Mouse (Mus musculus): Measurements from ENCODE around the gene 1810055G02Rik. TPM values are rescaled to one million over a fixed set of nuclear protein-coding genes. Genes with fewer than 3 reads are reported as not detected.

The 1810055G02Rik gene
- polyA plus RNA-seq, 1 experiment from 2014 or later: 39.9 TPM

DNA sequence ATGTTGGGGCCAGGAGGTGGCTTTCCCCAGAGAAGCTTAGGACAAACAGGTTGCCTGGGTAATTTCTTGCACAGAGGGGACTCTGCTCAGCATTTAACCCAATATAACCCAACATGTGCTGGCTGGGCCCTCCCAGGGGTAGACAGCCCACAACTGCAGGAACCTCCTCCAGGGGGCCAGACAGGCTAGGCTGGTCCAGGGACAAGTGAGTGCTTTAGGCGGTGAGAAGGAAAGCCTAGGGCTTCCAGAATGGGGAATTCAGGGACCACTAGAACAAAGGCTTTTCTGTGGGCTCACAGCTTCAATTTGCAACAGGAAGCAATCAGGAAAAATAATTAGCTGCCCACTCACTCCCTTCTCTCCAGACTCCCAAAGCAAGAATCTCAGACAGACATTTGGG lies 23.7 kb upstream of the 1810055G02Rik start:
- no peaks in the 10 kb centered on the region for H3K36me3 ChIP-seq
- peak overlapping the region; percentile 94 for H3K4me2 ChIP-seq (replicated peaks)
- peak overlapping the region; percentile 86 for H3K27ac ChIP-seq
- 18% methylated on average over 1 of the region's 1 CpGs for WGBS
- H3K4me1 ChIP-seq (replicated peaks): peaks cover 56% of the 10 kb centered on the region
- no peak for ATAC-seq
- H3K9me3 ChIP-seq: no peaks in the 10 kb centered on the region
- H3K27me3 ChIP-seq (replicated peaks): no peaks in the 10 kb centered on the region
- peak overlapping the region; percentile 94 for H3K9ac ChIP-seq
- H3K4me3 ChIP-seq (replicated peaks): peak overlapping the region; percentile 96

GRCm38 (mm10) chr19:3684957-3685580 lies 23.0 kb upstream of the 1810055G02Rik start:
- H3K4me1 ChIP-seq (replicated peaks): peaks cover 51% of the 10 kb centered on the region
- ATAC-seq: peak; percentile 14
- 5% methylated on average over 11 of the region's 11 CpGs for WGBS

GRCm38 (mm10) chr19:3685611-3686214 lies 22.4 kb upstream of the 1810055G02Rik start:
- H3K9me3 ChIP-seq: no peaks in the 10 kb centered on the region
- peak overlapping the region; percentile 94 for H3K9ac ChIP-seq
- no peaks in the 10 kb centered on the region for H3K36me3 ChIP-seq
- peak overlapping the region; percentile 96 for H3K4me3 ChIP-seq (replicated peaks)
- H3K4me1 ChIP-seq (replicated peaks): peaks cover 47% of the 10 kb centered on the region
- peak overlapping the region; percentile 86 for H3K27ac ChIP-seq
- H3K4me2 ChIP-seq (replicated peaks): peak overlapping the region; percentile 94
- WGBS: under 1% methylated on average over 40 of the region's 45 CpGs
- H3K27me3 ChIP-seq (replicated peaks): no peaks in the 10 kb centered on the region
- peak; percentile 64 for ATAC-seq

More at GRCm38 (mm10) chr19:3684957-3685580, 23.0 kb upstream of the 1810055G02Rik start:
- Histone ChIP-seq H3K4me2 (replicated peaks) (peak overlapping the region; percentile 94), H3K36me3 (no peaks in the 10 kb centered on the region), H3K4me3 (replicated peaks) (peak overlapping the region; percentile 96), H3K9me3 (no peaks in the 10 kb centered on the region), H3K27ac (peak overlapping the region; percentile 86), H3K27me3 (replicated peaks) (no peaks in the 10 kb centered on the region), H3K9ac (peak overlapping the region; percentile 94)

- no peaks in the 10 kb centered on the region for H3K9me3 ChIP-seq
- ATAC-seq: peak; percentile 76
- peak within 1 kb of the TSS; percentile 94 for H3K4me2 ChIP-seq (replicated peaks)
- WGBS: under 1% methylated on average over 69 of the region's 83 CpGs
- H3K27me3 ChIP-seq (replicated peaks): no peaks in the 10 kb centered on the region
- H3K9ac ChIP-seq: peak within 1 kb of the TSS; percentile 94
- H3K4me3 ChIP-seq (replicated peaks): peak within 1 kb of the TSS; percentile 96
- peaks cover 40% of the 10 kb centered on the region for H3K4me1 ChIP-seq (replicated peaks)
- no peaks in the 10 kb centered on the region for H3K36me3 ChIP-seq
- peak within 1 kb of the TSS; percentile 86 for H3K27ac ChIP-seq
These were observed 21.7 kb upstream of the 1810055G02Rik start, which contains the start of gene Lrp5 for GRCm38 (mm10) chr19:3686215-3686894. Gene Lrp5 (minus strand): TSS chr19:3686564.

DNA sequence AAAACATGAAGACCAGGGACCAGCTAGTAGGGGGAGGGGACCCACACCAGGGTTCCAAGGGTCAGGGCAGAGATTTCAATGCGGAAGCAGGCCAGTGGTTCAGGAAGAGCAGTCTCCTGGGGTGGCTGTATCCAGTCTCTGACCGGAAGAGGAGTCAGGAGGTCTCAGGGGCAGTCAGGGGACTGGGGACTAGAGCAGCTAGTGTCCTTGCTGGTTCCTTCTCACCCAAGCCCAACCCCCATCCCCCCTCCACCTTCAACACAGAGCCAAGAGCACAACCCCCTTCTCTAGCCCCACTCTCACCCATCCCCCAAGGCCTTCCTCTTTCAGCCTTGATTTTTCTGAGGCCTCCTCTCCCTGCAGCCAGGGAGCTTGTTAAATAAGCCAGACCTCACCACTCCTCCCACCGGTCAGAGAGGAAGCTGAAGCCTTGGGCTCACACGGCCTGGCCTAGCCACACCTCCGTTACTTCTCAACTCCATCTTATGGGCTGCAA lies 20.4 kb upstream of the 1810055G02Rik start:
- H3K4me2 ChIP-seq (replicated peaks): no peak overlapping the region
- H3K27ac ChIP-seq: 0 out of 2 replicates have a peak overlapping the region, but pooled peaks have one; percentile 5
- 31% methylated on average over 5 of the region's 5 CpGs for WGBS

GRCm38 (mm10) chr19:3691337-3691736 lies 16.8 kb upstream of the 1810055G02Rik start:
- no peaks in the 10 kb centered on the region for H3K27me3 ChIP-seq (replicated peaks)
- peaks cover 14% of the 10 kb centered on the region for H3K4me1 ChIP-seq (replicated peaks)
- no peaks in the 10 kb centered on the region for H3K36me3 ChIP-seq
- 91% methylated on average over 5 of the region's 5 CpGs for WGBS
- H3K9ac ChIP-seq: no peak overlapping the region
- ATAC-seq: no peak
- no peak overlapping the region for H3K4me2 ChIP-seq (replicated peaks)
- H3K9me3 ChIP-seq: no peaks in the 10 kb centered on the region
- no peak overlapping the region for H3K4me3 ChIP-seq (replicated peaks)
- H3K27ac ChIP-seq: no peak overlapping the region

More for the DNA sequence above, 20.4 kb upstream of the 1810055G02Rik start:
- no peaks in the 10 kb centered on the region for H3K36me3 ChIP-seq
- H3K4me1 ChIP-seq (replicated peaks): peaks cover 28% of the 10 kb centered on the region
- H3K9ac ChIP-seq: no peak overlapping the region
- no peak overlapping the region for H3K4me3 ChIP-seq (replicated peaks)
- H3K27me3 ChIP-seq (replicated peaks): no peaks in the 10 kb centered on the region
- no peaks in the 10 kb centered on the region for H3K9me3 ChIP-seq
- no peak; the same call in 1 of the 2 replicates for ATAC-seq

GRCm38 (mm10) chr19:3692414-3693145 lies 15.5 kb upstream of the 1810055G02Rik start:
- H3K9ac ChIP-seq: no peak overlapping the region
- peaks cover 5% of the 10 kb centered on the region for H3K4me1 ChIP-seq (replicated peaks)
- WGBS: 45% methylated on average over 6 of the region's 6 CpGs
- ATAC-seq: peak; percentile 65; the same call in 1 of the 2 replicates
- no peak overlapping the region for H3K4me3 ChIP-seq (replicated peaks)
- H3K4me2 ChIP-seq (replicated peaks): no peak overlapping the region
- no peak overlapping the region for H3K27ac ChIP-seq
- no peaks in the 10 kb centered on the region for H3K36me3 ChIP-seq
- H3K27me3 ChIP-seq (replicated peaks): no peaks in the 10 kb centered on the region
- H3K9me3 ChIP-seq: no peaks in the 10 kb centered on the region

GRCm38 (mm10) chr19:3694476-3694875 lies 13.6 kb upstream of the 1810055G02Rik start:
- Histone ChIP-seq H3K27ac (no peak overlapping the region), H3K9me3 (no peaks in the 10 kb centered on the region), H3K9ac (no peak overlapping the region), H3K4me3 (replicated peaks) (no peak overlapping the region), H3K4me2 (replicated peaks) (no peak overlapping the region), H3K36me3 (no peaks in the 10 kb centered on the region), H3K4me1 (replicated peaks) (no peaks in the 10 kb centered on the region), H3K27me3 (replicated peaks) (no peaks in the 10 kb centered on the region)
- WGBS: 67% methylated on average over 2 of the region's 2 CpGs
- no peak for ATAC-seq

- Histone ChIP-seq H3K27me3 (replicated peaks) (no peaks in the 10 kb centered on the region), H3K4me3 (replicated peaks) (no peak overlapping the region), H3K27ac (no peak overlapping the region), H3K9ac (no peak overlapping the region), H3K9me3 (no peaks in the 10 kb centered on the region), H3K36me3 (no peaks in the 10 kb centered on the region), H3K4me2 (replicated peaks) (no peak overlapping the region), H3K4me1 (replicated peaks) (0 out of 2 replicates have a peak, but pooled peaks cover under 1% of the 10 kb centered on the region)
- no peak for ATAC-seq
- 81% methylated on average over 3 of the region's 3 CpGs for WGBS
These were observed 13.1 kb upstream of the 1810055G02Rik start for GRCm38 (mm10) chr19:3695006-3695405.

- ATAC-seq: no peak
- Histone ChIP-seq H3K4me1 (replicated peaks) (0 out of 2 replicates have a peak, but pooled peaks cover 2% of the 10 kb centered on the region), H3K27ac (no peak overlapping the region), H3K27me3 (replicated peaks) (no peaks in the 10 kb centered on the region), H3K36me3 (no peaks in the 10 kb centered on the region), H3K9me3 (no peaks in the 10 kb centered on the region), H3K9ac (no peak overlapping the region), H3K4me2 (replicated peaks) (no peak overlapping the region), H3K4me3 (replicated peaks) (no peak overlapping the region)
- WGBS: 85% methylated on average over 4 of the region's 4 CpGs
These were observed 12.6 kb upstream of the 1810055G02Rik start for GRCm38 (mm10) chr19:3695471-3695870.

DNA sequence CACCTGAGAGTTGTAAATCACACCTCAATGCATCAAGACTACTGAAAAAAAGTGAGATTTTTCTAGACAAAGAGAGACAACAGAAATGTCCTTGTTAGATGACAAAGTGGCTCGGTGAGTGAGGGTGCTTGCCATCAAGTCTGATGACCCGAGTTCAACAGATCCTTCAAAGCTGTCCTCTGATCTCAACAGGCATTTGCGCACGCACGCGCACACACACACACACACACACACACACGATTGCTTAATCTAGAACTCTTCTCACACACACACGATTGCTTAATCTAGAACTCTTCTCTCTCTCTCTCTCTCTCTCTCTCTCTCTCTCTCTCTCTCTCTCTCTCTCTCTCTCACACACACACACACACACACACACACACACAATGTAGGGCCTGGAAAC lies 12.1 kb upstream of the 1810055G02Rik start:
- no peak overlapping the region for H3K4me2 ChIP-seq (replicated peaks)
- H3K9me3 ChIP-seq: no peaks in the 10 kb centered on the region
- H3K4me3 ChIP-seq (replicated peaks): no peak overlapping the region
- no peak for ATAC-seq
- whole genome bisulfite sequencing: 86% methylated on average over 8 of the region's 8 CpGs
- no peaks in the 10 kb centered on the region for H3K27me3 ChIP-seq (replicated peaks)
- H3K9ac ChIP-seq: no peak overlapping the region
- 0 out of 2 replicates have a peak, but pooled peaks cover 2% of the 10 kb centered on the region for H3K4me1 ChIP-seq (replicated peaks)
- H3K27ac ChIP-seq: no peak overlapping the region
- no peaks in the 10 kb centered on the region for H3K36me3 ChIP-seq
